Mouse (Mus musculus): ENCODE data around the gene Rbbp8nl.
"Not testable (repeated sequence)": the region's sequence is repeated elsewhere in the genome, so short reads cannot be mapped to it uniquely, and the experiment has no call there.

Rbbp8nl gene

GRCm38 (mm10) chr2:180288966-180289365 is 713 bp downstream of the Rbbp8nl start:
- no peak for DNase-seq (ENCODE audit: low read depth, low spot score)

- no peak for DNase-seq (ENCODE audit: low read depth, low spot score)
Observed at GRCm38 (mm10) chr2:180279321-180279720, 10.4 kb downstream of the Rbbp8nl start.

- DNase-seq (ENCODE audit: low read depth, low spot score) = no peak
Observed at GRCm38 (mm10) chr2:180277773-180278320, 11.8 kb downstream of the Rbbp8nl start.

DNA sequence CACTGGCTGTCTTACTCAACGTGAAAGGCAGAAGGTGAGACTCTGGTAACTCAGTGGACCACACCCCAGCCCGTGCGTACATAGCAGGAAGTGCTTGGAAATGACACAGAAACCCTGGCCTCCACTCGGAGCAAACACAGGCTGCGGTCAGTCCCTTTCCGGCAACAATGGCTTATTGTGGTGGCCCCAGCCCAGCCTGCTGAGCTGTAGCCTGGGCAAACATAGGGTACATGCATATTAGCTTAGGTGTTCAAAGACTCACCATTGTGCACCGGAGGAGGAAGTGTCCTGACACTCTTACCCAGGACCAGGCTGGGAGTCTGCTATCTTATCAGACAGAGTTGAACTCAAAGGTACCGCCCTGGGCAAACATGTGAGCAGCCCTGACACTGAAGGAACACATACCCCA is 12.8 kb downstream of the Rbbp8nl start:
- DNase-seq (ENCODE audit: low read depth, low spot score) = no peak

DNA sequence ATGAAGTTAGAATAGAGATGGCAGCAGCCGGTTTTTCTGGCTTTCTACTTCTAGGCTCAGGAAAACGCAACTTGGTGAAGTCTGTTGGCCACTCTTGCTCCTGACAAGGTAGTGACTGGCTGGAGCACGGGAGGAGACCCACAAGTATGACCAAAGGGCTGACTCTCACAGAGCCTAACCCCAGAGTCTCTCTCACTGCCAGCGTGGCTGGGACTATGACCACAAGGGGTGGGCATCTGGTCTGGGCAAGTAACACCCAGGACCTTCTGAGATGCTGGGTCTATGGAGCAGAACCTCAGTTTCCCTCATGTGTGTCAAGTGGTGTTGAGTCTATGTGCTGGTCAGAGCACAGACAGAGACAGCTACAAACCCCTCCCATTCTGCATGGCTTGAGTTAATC is 13.3 kb downstream of the Rbbp8nl start:
- no peak for DNase-seq (ENCODE audit: low read depth, low spot score)

GRCm38 (mm10) chr2:180275836-180276235 is 13.8 kb downstream of the Rbbp8nl start:
- DNase-seq (ENCODE audit: low read depth, low spot score) = peak; percentile 90

DNA sequence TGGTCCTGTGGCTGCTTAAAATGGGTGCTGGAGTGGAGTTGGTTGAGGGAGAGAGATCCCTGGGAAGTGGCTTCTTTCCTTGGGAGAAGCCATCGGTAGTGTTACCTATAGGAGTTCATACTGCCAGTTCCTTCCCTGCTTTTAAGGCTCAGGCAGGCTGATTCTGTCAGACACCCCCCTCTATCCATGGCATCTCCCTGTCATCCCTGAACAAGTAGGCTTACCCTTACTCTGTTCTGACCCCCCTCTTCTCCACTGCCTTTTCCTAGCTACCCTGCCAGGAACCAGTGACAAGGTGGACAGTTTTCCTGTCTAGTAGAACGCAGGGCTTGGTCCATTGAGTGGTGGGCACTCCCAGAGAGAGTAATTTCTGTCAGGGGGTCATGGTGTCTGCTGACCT is 15.2 kb downstream of the Rbbp8nl start:
- DNase-seq (ENCODE audit: low read depth, low spot score) = no peak

- DNase-seq (ENCODE audit: low read depth, low spot score) = peak; percentile 98
Observed at GRCm38 (mm10) chr2:180273394-180274244, 16.1 kb downstream of the Rbbp8nl start, which contains the start of gene Cables2. Cables2 (minus strand) TSS chr2:180273496.

DNA sequence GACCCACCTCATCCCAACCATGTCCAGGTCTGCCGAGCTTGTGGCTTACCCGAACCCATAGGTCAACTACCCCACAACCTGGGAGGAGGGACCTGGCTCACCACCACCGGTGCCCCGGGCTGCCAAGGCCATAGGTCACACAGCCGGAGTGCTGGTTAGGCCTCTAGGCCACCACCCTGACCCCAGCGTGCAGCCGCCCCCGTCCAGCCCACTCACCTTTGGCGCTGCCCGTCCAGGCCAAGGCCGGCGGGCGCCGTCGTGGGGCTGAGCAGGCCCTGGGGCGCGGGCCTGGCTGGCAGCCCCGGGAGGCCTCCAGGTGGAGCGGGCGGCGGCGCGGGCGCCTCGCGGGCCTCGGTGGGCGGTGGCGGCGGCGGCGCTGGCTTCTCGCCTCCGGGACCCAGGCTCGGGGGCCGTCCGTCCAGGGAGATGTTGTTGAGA is 16.8 kb downstream of the Rbbp8nl start:
- no peak for DNase-seq (ENCODE audit: low read depth, low spot score)

GRCm38 (mm10) chr2:180271804-180272395 is 17.8 kb downstream of the Rbbp8nl start:
- DNase-seq (ENCODE audit: low read depth, low spot score) = no peak

DNA sequence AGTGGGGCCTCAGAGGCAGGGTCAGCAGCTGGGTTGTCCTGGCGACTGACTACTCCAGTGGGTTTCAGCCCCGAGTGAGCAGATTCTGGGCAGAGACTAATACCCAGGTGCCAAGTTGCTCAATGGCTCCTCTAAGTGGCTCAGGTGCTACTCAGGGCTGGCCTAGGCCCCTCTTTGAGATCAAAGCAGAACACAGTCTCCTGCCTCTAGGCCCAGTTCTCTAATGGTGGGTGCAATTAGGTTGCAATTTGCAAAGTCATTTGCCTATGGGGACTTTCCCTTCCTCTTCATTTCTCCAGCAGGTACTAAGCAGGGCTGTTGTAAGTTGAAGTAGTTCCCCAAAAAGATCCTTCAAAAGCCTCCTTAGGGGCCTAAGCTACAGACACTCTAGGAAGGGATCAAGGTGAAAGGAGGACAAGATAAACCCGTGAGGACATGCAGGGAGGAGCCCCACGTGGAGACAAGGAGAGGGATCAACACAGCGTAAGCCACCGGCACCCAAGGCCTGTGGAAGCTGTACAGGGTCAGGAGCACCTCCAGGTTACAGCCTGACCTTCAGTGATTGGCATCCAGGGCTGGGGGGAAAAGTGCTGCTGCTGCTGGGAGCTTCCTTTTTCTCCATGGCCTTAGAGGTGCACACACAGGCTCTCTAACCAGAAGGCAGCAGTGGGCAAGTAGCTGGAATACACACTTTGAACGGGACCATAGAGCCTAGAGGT is 19.0 kb downstream of the Rbbp8nl start:
- no peak for DNase-seq (ENCODE audit: low read depth, low spot score)

GRCm38 (mm10) chr2:180269329-180269728 is 20.4 kb downstream of the Rbbp8nl start:
- DNase-seq (ENCODE audit: low read depth, low spot score) = no peak

DNA sequence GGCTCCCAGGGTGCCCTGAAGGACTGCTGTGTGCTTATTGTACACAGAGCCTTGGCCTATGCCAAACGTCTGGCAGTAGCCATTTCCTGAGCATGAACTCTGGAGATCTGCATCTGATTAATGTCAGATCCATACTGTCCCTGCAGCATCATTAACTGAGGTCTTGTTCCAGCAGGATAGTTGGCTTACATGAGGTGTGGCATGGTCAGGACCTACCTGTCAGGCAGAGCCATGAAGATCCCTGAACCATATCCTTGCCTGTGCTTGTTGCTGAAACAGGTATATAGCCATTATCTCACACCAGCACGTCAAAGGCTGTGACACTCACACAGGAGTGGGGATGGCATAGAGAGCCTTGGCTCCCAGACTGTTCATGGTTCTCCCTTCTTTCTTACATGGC is 21.7 kb downstream of the Rbbp8nl start:
- DNase-seq (ENCODE audit: low read depth, low spot score) = no peak

DNA sequence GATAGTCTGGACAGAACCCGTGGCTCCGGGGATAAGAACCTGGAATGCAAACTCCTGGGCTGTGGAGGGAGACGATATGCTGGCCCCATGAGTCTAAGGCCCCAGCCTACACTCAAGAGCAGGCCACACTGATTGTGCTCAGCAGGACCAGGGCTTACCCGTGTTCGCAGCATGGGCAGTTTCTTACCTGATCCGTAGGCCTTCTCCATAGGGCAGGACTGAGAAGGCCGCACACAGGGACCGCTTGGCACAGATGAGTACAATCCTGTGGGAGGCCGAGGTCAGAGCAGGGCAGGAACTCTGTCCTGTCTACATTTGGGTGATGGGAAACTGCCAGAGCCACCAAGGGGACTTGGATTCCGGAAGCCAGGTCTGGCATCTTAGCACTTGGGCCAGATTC is 26.8 kb downstream of the Rbbp8nl start:
- no peak for DNase-seq (ENCODE audit: low read depth, low spot score)

GRCm38 (mm10) chr2:180262441-180262840 is 27.2 kb downstream of the Rbbp8nl start:
- no peak for DNase-seq (ENCODE audit: low read depth, low spot score)

DNA sequence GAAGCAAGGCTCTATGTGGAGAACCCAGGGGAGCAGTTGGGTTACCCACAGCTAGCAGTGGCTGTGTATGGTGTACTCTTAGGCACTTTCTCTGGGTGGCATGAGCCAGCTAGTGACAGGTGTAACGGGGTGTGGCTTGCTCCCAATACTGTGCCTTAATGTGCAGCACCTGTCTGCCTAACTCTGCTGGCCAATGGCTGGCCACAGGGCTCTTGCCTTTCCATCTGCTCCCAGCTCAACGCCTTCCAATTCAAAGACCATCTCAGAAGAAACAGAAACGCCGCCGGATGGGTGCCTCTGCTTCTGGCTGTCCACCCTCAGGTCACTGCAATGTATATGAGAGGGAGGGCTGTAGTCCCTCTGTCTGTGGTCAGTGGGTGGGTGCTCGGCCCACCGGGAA is 27.8 kb downstream of the Rbbp8nl start:
- DNase-seq (ENCODE audit: low read depth, low spot score) = no peak

GRCm38 (mm10) chr2:180260610-180261480 is 28.8 kb downstream of the Rbbp8nl start:
- no peak for DNase-seq (ENCODE audit: low read depth, low spot score)

- not testable (repeated sequence) for DNase-seq (ENCODE audit: low read depth, low spot score)
Observed at GRCm38 (mm10) chr2:180259826-180260609, 29.7 kb downstream of the Rbbp8nl start.

GRCm38 (mm10) chr2:180258951-180259484 is 30.7 kb downstream of the Rbbp8nl start:
- DNase-seq (ENCODE audit: low read depth, low spot score) = not testable (repeated sequence)
